Mouse (Mus musculus): ENCODE results near the gene Lamb3. TPM values are rescaled to one million over a fixed set of nuclear protein-coding genes. Genes with fewer than 3 reads are reported as not detected.
A peak's percentile ranks its signal among the peaks of the same experiment; 100 is the strongest.
"Not testable (repeated sequence)": the region's sequence is repeated elsewhere in the genome, so short reads cannot be mapped to it uniquely, and the experiment has no call there.

Lamb3 gene
- polyA plus RNA-seq, 1 experiment: 2.7 TPM

- DNase-seq: peak; percentile 75
- Histone ChIP-seq H3K27ac (ENCODE audit: insufficient read depth, low read depth, low read length) (peak overlapping the region; percentile 48), H3K27me3 (replicated peaks; ENCODE audit: control insufficient read depth, insufficient read depth, low read length) (no peaks in the 10 kb centered on the region)
Measured at GRCm38 (mm10) chr1:193274407-193275071, 67.0 kb downstream of the Lamb3 start.

GRCm38 (mm10) chr1:193278414-193279045 lies 71.0 kb downstream of the Lamb3 start:
- H3K27ac ChIP-seq (ENCODE audit: insufficient read depth, low read depth, low read length): no peak overlapping the region
- WGBS: 73% methylated on average over 6 of the region's 6 CpGs
- TF ChIP-seq CTCF (conservative IDR thresholded peaks at IDR 0.05; ENCODE audit: insufficient read depth, insufficient read length, low read depth, low read length): no peak
- no peak for TF ChIP-seq POLR2A (IDR thresholded peaks at IDR 0.05; ENCODE audit: low read depth, low read length)
- peaks cover 3% of the 10 kb centered on the region; the same call in 1 of the 2 replicates for H3K4me1 ChIP-seq (ENCODE audit: control insufficient read depth, insufficient read depth, low read length)
- H3K27me3 ChIP-seq (replicated peaks; ENCODE audit: control insufficient read depth, insufficient read depth, low read length): no peaks in the 10 kb centered on the region
- no peaks in the 10 kb centered on the region for H3K36me3 ChIP-seq (ENCODE audit: control insufficient read depth, insufficient read depth, low read length)
- DNase-seq: peak; percentile 75
- H3K4me3 ChIP-seq (ENCODE audit: insufficient read depth, low read depth, low read length): no peak overlapping the region

More at GRCm38 (mm10) chr1:193274407-193275071, 67.0 kb downstream of the Lamb3 start:
- TF ChIP-seq CTCF (conservative IDR thresholded peaks at IDR 0.05; ENCODE audit: insufficient read depth, insufficient read length, low read depth, low read length) (no peak), POLR2A (IDR thresholded peaks at IDR 0.05; ENCODE audit: low read depth, low read length) (no peak)
- 59% methylated on average over 8 of the region's 8 CpGs for WGBS
- Histone ChIP-seq H3K4me3 (ENCODE audit: insufficient read depth, low read depth, low read length) (no peak overlapping the region), H3K36me3 (ENCODE audit: control insufficient read depth, insufficient read depth, low read length) (no peaks in the 10 kb centered on the region), H3K4me1 (ENCODE audit: control insufficient read depth, insufficient read depth, low read length) (peaks cover 7% of the 10 kb centered on the region; the same call in 1 of the 2 replicates)

GRCm38 (mm10) chr1:193279492-193279891 lies 72.0 kb downstream of the Lamb3 start:
- H3K27me3 ChIP-seq (replicated peaks; ENCODE audit: control insufficient read depth, insufficient read depth, low read length): no peaks in the 10 kb centered on the region
- WGBS: 66% methylated on average over 4 of the region's 4 CpGs
- no peak overlapping the region for H3K4me3 ChIP-seq (ENCODE audit: insufficient read depth, low read depth, low read length)
- no peak for TF ChIP-seq POLR2A (IDR thresholded peaks at IDR 0.05; ENCODE audit: low read depth, low read length)
- TF ChIP-seq CTCF (conservative IDR thresholded peaks at IDR 0.05; ENCODE audit: insufficient read depth, insufficient read length, low read depth, low read length): no peak
- H3K4me1 ChIP-seq (ENCODE audit: control insufficient read depth, insufficient read depth, low read length): peaks cover 1% of the 10 kb centered on the region; the same call in 1 of the 2 replicates
- DNase-seq: no peak
- no peaks in the 10 kb centered on the region for H3K36me3 ChIP-seq (ENCODE audit: control insufficient read depth, insufficient read depth, low read length)
- H3K27ac ChIP-seq (ENCODE audit: insufficient read depth, low read depth, low read length): no peak overlapping the region

- peaks cover 4% of the 10 kb centered on the region; the same call in 1 of the 2 replicates for H3K4me1 ChIP-seq (ENCODE audit: control insufficient read depth, insufficient read depth, low read length)
- DNase-seq: no peak
- no peaks in the 10 kb centered on the region for H3K36me3 ChIP-seq (ENCODE audit: control insufficient read depth, insufficient read depth, low read length)
- TF ChIP-seq POLR2A (IDR thresholded peaks at IDR 0.05; ENCODE audit: low read depth, low read length): no peak
- TF ChIP-seq CTCF (conservative IDR thresholded peaks at IDR 0.05; ENCODE audit: insufficient read depth, insufficient read length, low read depth, low read length): no peak
- H3K27me3 ChIP-seq (replicated peaks; ENCODE audit: control insufficient read depth, insufficient read depth, low read length): no peaks in the 10 kb centered on the region
- WGBS: 89% methylated on average over 2 of the region's 2 CpGs
- no peak overlapping the region for H3K27ac ChIP-seq (ENCODE audit: insufficient read depth, low read depth, low read length)
- H3K4me3 ChIP-seq (ENCODE audit: insufficient read depth, low read depth, low read length): no peak overlapping the region
Measured at GRCm38 (mm10) chr1:193281344-193281743, 73.8 kb downstream of the Lamb3 start.

- WGBS: 67% methylated on average over 7 of the region's 7 CpGs
- DNase-seq: no peak
- Histone ChIP-seq H3K36me3 (ENCODE audit: control insufficient read depth, insufficient read depth, low read length) (no peaks in the 10 kb centered on the region), H3K4me3 (ENCODE audit: insufficient read depth, low read depth, low read length) (no peak overlapping the region), H3K27ac (ENCODE audit: insufficient read depth, low read depth, low read length) (no peak overlapping the region), H3K27me3 (replicated peaks; ENCODE audit: control insufficient read depth, insufficient read depth, low read length) (no peaks in the 10 kb centered on the region), H3K4me1 (ENCODE audit: control insufficient read depth, insufficient read depth, low read length) (peaks cover 4% of the 10 kb centered on the region; the same call in 1 of the 2 replicates)
- TF ChIP-seq CTCF (conservative IDR thresholded peaks at IDR 0.05; ENCODE audit: insufficient read depth, insufficient read length, low read depth, low read length) (no peak), POLR2A (IDR thresholded peaks at IDR 0.05; ENCODE audit: low read depth, low read length) (no peak)
Measured at GRCm38 (mm10) chr1:193284228-193284779, 76.8 kb downstream of the Lamb3 start.

- not testable (repeated sequence) for H3K4me1 ChIP-seq (ENCODE audit: control insufficient read depth, insufficient read depth, low read length); H3K4me3 ChIP-seq (ENCODE audit: insufficient read depth, low read depth, low read length)
- 55% methylated on average over 3 of the region's 3 CpGs for WGBS
Measured at GRCm38 (mm10) chr1:193285766-193286325, 78.3 kb downstream of the Lamb3 start.

GRCm38 (mm10) chr1:193287578-193287977 lies 80.1 kb downstream of the Lamb3 start:
- Histone ChIP-seq H3K27me3 (replicated peaks; ENCODE audit: control insufficient read depth, insufficient read depth, low read length) (no peaks in the 10 kb centered on the region), H3K4me1 (ENCODE audit: control insufficient read depth, insufficient read depth, low read length) (peaks cover 9% of the 10 kb centered on the region; the same call in 1 of the 2 replicates), H3K27ac (ENCODE audit: insufficient read depth, low read depth, low read length) (no peak overlapping the region), H3K36me3 (ENCODE audit: control insufficient read depth, insufficient read depth, low read length) (no peaks in the 10 kb centered on the region), H3K4me3 (ENCODE audit: insufficient read depth, low read depth, low read length) (no peak overlapping the region)
- 81% methylated on average over 2 of the region's 2 CpGs for WGBS
- no peak for DNase-seq
- no peak for TF ChIP-seq POLR2A (IDR thresholded peaks at IDR 0.05; ENCODE audit: low read depth, low read length)
- no peak for TF ChIP-seq CTCF (conservative IDR thresholded peaks at IDR 0.05; ENCODE audit: insufficient read depth, insufficient read length, low read depth, low read length)

More at GRCm38 (mm10) chr1:193285766-193286325, 78.3 kb downstream of the Lamb3 start:
- not testable (repeated sequence) for H3K27ac ChIP-seq (ENCODE audit: insufficient read depth, low read depth, low read length); H3K36me3 ChIP-seq (ENCODE audit: control insufficient read depth, insufficient read depth, low read length); H3K27me3 ChIP-seq (replicated peaks; ENCODE audit: control insufficient read depth, insufficient read depth, low read length)
- peak; percentile 75 for DNase-seq
